Mouse (Mus musculus) midbrain, embryonic 15.5 days (tissue): Measurements from ENCODE around the gene Eif2ak4. TPM values are rescaled to one million over a fixed set of nuclear protein-coding genes. Genes with fewer than 3 reads are reported as not detected.

Source experiments
- ATAC-seq: fragments of 200-750 bp; cut with Nextera tagmentation; replicated peaks from 2 replicates; pipeline ENCODE4 v1.8.0; 2017; ENCODE audit warnings: moderate TSS enrichment
- H3K27ac ChIP-seq: fragments of 300-500 bp; sonication (generic); 2 replicates; pipeline ENCODE4 v1.5.1; 2015; ENCODE audit warnings: mild to moderate bottlenecking, inconsistent platforms
- H3K27me3 ChIP-seq: fragments of 300-500 bp; sonication (generic); replicated peaks from 2 replicates; pipeline ENCODE4 v1.6.1; 2015; ENCODE audit warnings: inconsistent platforms
- H3K36me3 ChIP-seq: fragments of 300-500 bp; sonication (generic); replicated peaks from 2 replicates; pipeline ENCODE4 v1.6.1; 2015; ENCODE audit warnings: inconsistent platforms
- H3K4me1 ChIP-seq: fragments of 300-500 bp; sonication (generic); 2 replicates; pipeline ENCODE4 v1.6.1; 2015; ENCODE audit warnings: inconsistent platforms
- H3K4me2 ChIP-seq: fragments of 300-500 bp; sonication (generic); 2 replicates; pipeline ENCODE4 v1.6.1; 2015; ENCODE audit warnings: inconsistent platforms, mild to moderate bottlenecking, moderate library complexity
- H3K4me3 ChIP-seq: fragments of 300-500 bp; sonication (generic); 2 replicates; pipeline ENCODE4 v1.5.1; 2015; ENCODE audit warnings: mild to moderate bottlenecking, inconsistent platforms
- H3K9ac ChIP-seq: fragments of 300-500 bp; sonication (generic); 2 replicates; pipeline ENCODE4 v1.6.1; 2015; ENCODE audit warnings: mild to moderate bottlenecking, inconsistent platforms
- H3K9me3 ChIP-seq: fragments of 300-500 bp; sonication (generic); 2 replicates; pipeline ENCODE4 v1.6.1; 2016; ENCODE audit warnings: inconsistent platforms
- WGBS: fragments of 180-500 bp; shearing (Covaris S2); methylation state at CpG from one replicate; pipeline ENCODE4 v1.1.7; 2015; ENCODE audit warnings: mixed read lengths; 5-methylcytosine and 5-hydroxymethylcytosine counted together
- polyA plus RNA-seq: library from polyadenylated mRNA; unstranded; fragments of >200 nt; fragmentation: Nextera tagmentation; extraction: Ambion mirVana; gene quantifications from 2 replicates; pipeline ENCODE4 v1.2.1, GENCODE M21; 2015

Eif2ak4 gene
- polyA plus RNA-seq, 1 experiment from 2014 or later = 10.0 TPM

- Histone ChIP-seq H3K9ac (no peak overlapping the region), H3K9me3 (no peaks in the 10 kb centered on the region), H3K4me3 (no peak overlapping the region), H3K4me1 (no peaks in the 10 kb centered on the region; the same call in 1 of the 2 replicates), H3K36me3 (no peaks in the 10 kb centered on the region), H3K27ac (no peak overlapping the region), H3K4me2 (no peak overlapping the region), H3K27me3 (no peaks in the 10 kb centered on the region)
- ATAC-seq = no peak
- WGBS = 81% methylated on average over 5 of the region's 5 CpGs
Measured at GRCm38 (mm10) chr2:118497890-118498289, 109.5 kb downstream of the Eif2ak4 start.

GRCm38 (mm10) chr2:118498476-118498875 lies 110.1 kb downstream of the Eif2ak4 start:
- Histone ChIP-seq H3K27ac (no peak overlapping the region), H3K9me3 (no peaks in the 10 kb centered on the region), H3K9ac (no peak overlapping the region), H3K4me2 (no peak overlapping the region), H3K27me3 (no peaks in the 10 kb centered on the region), H3K36me3 (no peaks in the 10 kb centered on the region), H3K4me1 (no peaks in the 10 kb centered on the region; the same call in 1 of the 2 replicates), H3K4me3 (no peak overlapping the region)
- no peak for ATAC-seq
- WGBS = 75% methylated on average over 6 of the region's 6 CpGs

GRCm38 (mm10) chr2:118499135-118499961 lies 110.9 kb downstream of the Eif2ak4 start:
- no peak overlapping the region for H3K27ac ChIP-seq
- no peaks in the 10 kb centered on the region for H3K27me3 ChIP-seq
- 40% methylated on average over 20 of the region's 20 CpGs for WGBS
- no peaks in the 10 kb centered on the region for H3K36me3 ChIP-seq
- H3K4me1 ChIP-seq = no peaks in the 10 kb centered on the region; the same call in 1 of the 2 replicates
- no peaks in the 10 kb centered on the region for H3K9me3 ChIP-seq
- H3K4me3 ChIP-seq = no peak overlapping the region
- H3K9ac ChIP-seq = no peak overlapping the region
- H3K4me2 ChIP-seq = no peak overlapping the region
- ATAC-seq = no peak

- ATAC-seq = no peak
- no peak overlapping the region for H3K4me2 ChIP-seq
- no peaks in the 10 kb centered on the region for H3K9me3 ChIP-seq
- no peaks in the 10 kb centered on the region for H3K36me3 ChIP-seq
- H3K4me1 ChIP-seq = no peaks in the 10 kb centered on the region; the same call in 1 of the 2 replicates
- H3K9ac ChIP-seq = no peak overlapping the region
- H3K27me3 ChIP-seq = no peaks in the 10 kb centered on the region
- H3K4me3 ChIP-seq = no peak overlapping the region
- 90% methylated on average over 2 of the region's 2 CpGs for WGBS
- no peak overlapping the region for H3K27ac ChIP-seq
Measured at GRCm38 (mm10) chr2:118500191-118500590, 111.8 kb downstream of the Eif2ak4 start.

- Histone ChIP-seq H3K9ac (no peak overlapping the region), H3K9me3 (no peaks in the 10 kb centered on the region), H3K27ac (no peak overlapping the region), H3K4me1 (peaks cover 10% of the 10 kb centered on the region), H3K4me2 (no peak overlapping the region), H3K4me3 (no peak overlapping the region), H3K36me3 (no peaks in the 10 kb centered on the region), H3K27me3 (no peaks in the 10 kb centered on the region)
- 92% methylated on average over 7 of the region's 7 CpGs for WGBS
- no peak for ATAC-seq
Measured at GRCm38 (mm10) chr2:118507126-118507525, 118.7 kb downstream of the Eif2ak4 start.

- Histone ChIP-seq H3K27ac (peak overlapping the region; percentile 30; the same call in 1 of the 2 replicates), H3K27me3 (no peaks in the 10 kb centered on the region), H3K9me3 (no peaks in the 10 kb centered on the region), H3K4me3 (no peak overlapping the region), H3K9ac (no peak overlapping the region), H3K36me3 (no peaks in the 10 kb centered on the region), H3K4me1 (peaks cover 10% of the 10 kb centered on the region), H3K4me2 (peak overlapping the region; percentile 6; the same call in 1 of the 2 replicates)
- 48% methylated on average over 8 of the region's 8 CpGs for WGBS
- no peak for ATAC-seq
Measured at GRCm38 (mm10) chr2:118509688-118510446, 121.4 kb downstream of the Eif2ak4 start.

- peak overlapping the region; percentile 6; the same call in 1 of the 2 replicates for H3K4me2 ChIP-seq
- H3K4me3 ChIP-seq = no peak overlapping the region
- peaks cover 10% of the 10 kb centered on the region for H3K4me1 ChIP-seq
- H3K9ac ChIP-seq = no peak overlapping the region
- peak overlapping the region; percentile 30; the same call in 1 of the 2 replicates for H3K27ac ChIP-seq
- H3K36me3 ChIP-seq = no peaks in the 10 kb centered on the region
- no peaks in the 10 kb centered on the region for H3K9me3 ChIP-seq
- 31% methylated on average over 29 of the region's 29 CpGs for WGBS
- no peaks in the 10 kb centered on the region for H3K27me3 ChIP-seq
- ATAC-seq = peak; percentile 93
Measured at GRCm38 (mm10) chr2:118510447-118511310, 122.3 kb downstream of the Eif2ak4 start.

GRCm38 (mm10) chr2:118511779-118512417 lies 123.5 kb downstream of the Eif2ak4 start:
- H3K4me3 ChIP-seq = no peak overlapping the region
- WGBS = 67% methylated on average over 11 of the region's 11 CpGs

GRCm38 (mm10) chr2:118512418-118513377 lies 124.3 kb downstream of the Eif2ak4 start:
- Histone ChIP-seq H3K4me1 (peaks cover 10% of the 10 kb centered on the region), H3K4me2 (no peak overlapping the region), H3K9me3 (no peaks in the 10 kb centered on the region), H3K9ac (no peak overlapping the region), H3K27ac (no peak overlapping the region), H3K36me3 (no peaks in the 10 kb centered on the region), H3K27me3 (no peaks in the 10 kb centered on the region), H3K4me3 (no peak overlapping the region)
- no peak for ATAC-seq
- 83% methylated on average over 16 of the region's 16 CpGs for WGBS

More at GRCm38 (mm10) chr2:118511779-118512417, 123.5 kb downstream of the Eif2ak4 start:
- no peaks in the 10 kb centered on the region for H3K36me3 ChIP-seq
- no peaks in the 10 kb centered on the region for H3K9me3 ChIP-seq
- no peak overlapping the region for H3K4me2 ChIP-seq
- no peak overlapping the region for H3K9ac ChIP-seq
- 0 out of 2 replicates have a peak overlapping the region, but pooled peaks have one; percentile 11 for H3K27ac ChIP-seq
- ATAC-seq = no peak
- peaks cover 10% of the 10 kb centered on the region for H3K4me1 ChIP-seq
- no peaks in the 10 kb centered on the region for H3K27me3 ChIP-seq

GRCm38 (mm10) chr2:118520042-118520933 lies 131.9 kb downstream of the Eif2ak4 start:
- no peak overlapping the region for H3K4me2 ChIP-seq
- peak; percentile 75 for ATAC-seq
- no peaks in the 10 kb centered on the region for H3K27me3 ChIP-seq
- no peak overlapping the region for H3K27ac ChIP-seq
- no peak overlapping the region for H3K4me3 ChIP-seq
- peaks cover 6% of the 10 kb centered on the region for H3K4me1 ChIP-seq
- no peak overlapping the region for H3K9ac ChIP-seq
- 45% methylated on average over 9 of the region's 9 CpGs for WGBS
- no peaks in the 10 kb centered on the region for H3K36me3 ChIP-seq
- no peaks in the 10 kb centered on the region for H3K9me3 ChIP-seq
